Mouse (Mus musculus) olfactory bulb, adult 2 months (tissue): ENCODE measurements around the gene Tubgcp3.

ENCODE experiments used
- CTCF ChIP-seq: fragments of 200-500 bp; IDR thresholded peaks from 2 replicates; pipeline ENCODE4 v1.5.1; 2012; ENCODE audit warnings: low read depth, mild to moderate bottlenecking, low read length, moderate library complexity; ENCODE audit not compliant: insufficient read depth
- POLR2A ChIP-seq: fragments of 200-500 bp; IDR thresholded peaks from 2 replicates; pipeline ENCODE4 v1.6.1; 2012; ENCODE audit warnings: mild to moderate bottlenecking, low read depth, low read length, moderate library complexity; ENCODE audit not compliant: insufficient read depth

DNA sequence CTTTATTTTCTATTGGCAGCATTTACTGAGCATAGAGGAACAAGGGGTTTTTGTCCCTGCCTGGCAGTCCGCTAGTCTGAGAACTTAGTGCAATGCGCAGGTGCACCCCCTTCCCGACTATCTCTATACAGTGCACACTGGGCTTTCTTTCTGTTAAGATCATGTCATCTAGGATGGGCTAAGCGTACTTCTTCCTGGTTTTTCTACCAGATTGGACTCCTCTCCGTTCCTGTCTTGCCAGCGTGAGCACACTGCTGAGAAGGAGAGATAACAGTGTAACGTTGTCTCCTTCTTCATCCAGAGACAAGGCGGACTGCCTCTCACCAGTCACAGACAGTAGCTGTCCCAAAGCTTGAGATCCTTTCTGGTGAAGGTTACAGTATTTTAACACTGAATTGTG lies 27.7 kb downstream of the Tubgcp3 start:
- no peak for TF ChIP-seq POLR2A
- TF ChIP-seq CTCF: no peak
